Mouse (Mus musculus) spleen, adult 2 months (tissue): ENCODE measurements around the gene Obsl1. TPM values are rescaled to one million over a fixed set of nuclear protein-coding genes. Genes with fewer than 3 reads are reported as not detected.

ENCODE experiments used
- DNase-seq, 2 experiments: peaks; one replicate each; pipeline versions ENCODE4 v3.0.0 to v3.0.0-alpha.2; 2012 to 2021; ENCODE audit warnings: low spot score in 2 of 2, low read depth in 1 of 2
- H3K27ac ChIP-seq: fragments of 200-500 bp; 2 replicates; pipeline ENCODE4 v1.5.1; 2012; ENCODE audit warnings: low read length, inconsistent platforms; ENCODE audit not compliant: insufficient read depth
- H3K27me3 ChIP-seq: fragments of 200-500 bp; 2 replicates; pipeline ENCODE4 v1.6.1; 2012; ENCODE audit warnings: mild to moderate bottlenecking, moderate library complexity, low read length, inconsistent platforms; ENCODE audit not compliant: control insufficient read depth, insufficient read depth
- H3K36me3 ChIP-seq: fragments of 200-500 bp; 2 replicates; pipeline ENCODE4 v1.6.1; 2012; ENCODE audit warnings: mild to moderate bottlenecking, low read length, inconsistent platforms; ENCODE audit not compliant: control insufficient read depth, insufficient read depth
- H3K4me1 ChIP-seq: fragments of 200-500 bp; 2 replicates; pipeline ENCODE4 v1.6.1; 2011; ENCODE audit warnings: inconsistent platforms; ENCODE audit not compliant: control insufficient read depth, insufficient read depth, insufficient read length
- H3K4me3 ChIP-seq: fragments of 200-500 bp; 2 replicates; pipeline ENCODE4 v1.5.1; 2011; ENCODE audit warnings: mild to moderate bottlenecking, inconsistent platforms; ENCODE audit not compliant: insufficient read depth, insufficient read length; ENCODE audit errors: extremely low read depth
- CTCF ChIP-seq: fragments of 200-500 bp; IDR thresholded peaks from 2 replicates; pipeline ENCODE4 v1.5.1; 2011; ENCODE audit warnings: mild to moderate bottlenecking, inconsistent platforms; ENCODE audit not compliant: insufficient read depth, insufficient read length, insufficient replicate concordance; ENCODE audit errors: extremely low read depth
- POLR2A ChIP-seq: fragments of 200-500 bp; IDR thresholded peaks from 2 replicates; pipeline ENCODE4 v1.6.1; 2011; ENCODE audit warnings: low read depth, low read length, inconsistent platforms
- WGBS: fragments of 180-500 bp; shearing (Covaris S2); methylation state at CpG from one replicate; pipeline ENCODE4 v1.1.7; 2018; 5-methylcytosine and 5-hydroxymethylcytosine counted together
- polyA plus RNA-seq: library from polyadenylated mRNA; depleted of rRNA; stranded (reverse); fragments of >200 nt; gene quantifications from 2 replicates; pipeline ENCODE4 v1.2.3, GENCODE M21; 2012

Obsl1 gene
- polyA plus RNA-seq, 1 experiment = 7.8 TPM

DNA sequence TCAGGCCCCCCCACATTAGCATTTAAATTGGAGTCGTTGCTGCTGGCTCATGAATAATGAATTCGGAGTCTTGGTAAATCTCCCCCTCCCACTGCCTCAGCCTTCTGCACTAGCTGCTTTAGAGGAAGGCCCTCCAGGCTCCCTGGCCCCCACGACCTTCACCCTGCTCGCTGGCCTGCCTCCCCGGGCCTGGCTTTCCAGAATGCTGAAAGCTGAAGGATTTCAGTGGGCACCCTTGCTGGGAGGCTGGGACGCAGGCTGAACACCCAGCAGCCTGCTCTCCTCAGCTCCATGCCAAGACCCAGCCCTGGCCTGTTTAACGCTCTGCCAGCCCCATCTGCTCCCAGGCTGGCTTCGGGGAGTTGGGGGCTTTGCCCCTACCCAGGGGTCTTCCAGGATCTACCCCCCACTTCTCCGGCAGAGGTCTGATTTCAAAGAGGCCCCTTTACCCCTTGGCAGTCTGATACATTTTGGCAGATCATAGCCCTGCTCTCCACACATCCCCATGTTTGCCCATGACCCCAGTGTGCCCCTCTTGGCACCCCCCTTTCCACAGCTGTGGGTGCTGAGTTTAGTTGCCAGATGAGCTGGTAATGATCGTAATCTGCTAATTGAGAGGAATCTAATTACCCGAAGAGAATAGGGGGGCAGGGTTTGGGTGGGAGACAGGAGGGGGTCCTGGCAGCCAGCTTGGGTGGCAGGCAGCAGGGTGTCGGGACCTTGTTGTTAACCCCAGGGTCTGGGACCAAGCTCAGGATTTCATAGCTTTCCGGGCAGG, 62.8 kb downstream of the Obsl1 start:
- Histone ChIP-seq H3K4me1 (peaks cover 6% of the 10 kb centered on the region), H3K27ac (no peak overlapping the region), H3K27me3 (peaks cover 10% of the 10 kb centered on the region), H3K4me3 (no peak overlapping the region), H3K36me3 (peaks cover 5% of the 10 kb centered on the region; the same call in 1 of the 2 replicates)
- 77% methylated on average over 13 of the region's 13 CpGs for WGBS
- no peak for DNase-seq
- TF ChIP-seq CTCF = no peak
- no peak for TF ChIP-seq POLR2A

DNA sequence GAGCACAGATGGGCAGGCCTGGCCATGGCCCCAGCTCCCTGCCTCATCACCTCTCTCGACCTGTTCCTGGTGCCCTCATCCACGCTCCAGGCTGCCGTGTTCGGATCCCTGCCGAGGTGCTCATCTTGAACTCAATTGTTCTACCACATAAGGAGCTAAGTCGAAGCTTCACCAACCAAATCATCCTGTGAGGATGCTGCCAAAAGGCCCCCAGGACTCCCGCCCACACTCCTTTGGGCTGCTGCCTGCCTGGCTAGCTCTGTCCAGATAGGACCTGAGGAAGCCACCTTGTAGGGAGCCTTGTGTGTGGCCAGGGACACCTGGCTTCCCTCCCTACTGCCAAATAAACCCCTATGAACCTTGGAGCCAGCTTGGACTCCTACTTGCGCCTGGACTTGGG, 63.4 kb downstream of the Obsl1 start:
- H3K27ac ChIP-seq = no peak overlapping the region
- TF ChIP-seq CTCF = no peak
- TF ChIP-seq POLR2A = no peak
- peaks cover 5% of the 10 kb centered on the region; the same call in 1 of the 2 replicates for H3K36me3 ChIP-seq
- WGBS = 88% methylated on average over 8 of the region's 8 CpGs
- H3K4me1 ChIP-seq = peaks cover 6% of the 10 kb centered on the region
- no peak overlapping the region for H3K4me3 ChIP-seq
- peaks cover 6% of the 10 kb centered on the region for H3K27me3 ChIP-seq
- no peak for DNase-seq

DNA sequence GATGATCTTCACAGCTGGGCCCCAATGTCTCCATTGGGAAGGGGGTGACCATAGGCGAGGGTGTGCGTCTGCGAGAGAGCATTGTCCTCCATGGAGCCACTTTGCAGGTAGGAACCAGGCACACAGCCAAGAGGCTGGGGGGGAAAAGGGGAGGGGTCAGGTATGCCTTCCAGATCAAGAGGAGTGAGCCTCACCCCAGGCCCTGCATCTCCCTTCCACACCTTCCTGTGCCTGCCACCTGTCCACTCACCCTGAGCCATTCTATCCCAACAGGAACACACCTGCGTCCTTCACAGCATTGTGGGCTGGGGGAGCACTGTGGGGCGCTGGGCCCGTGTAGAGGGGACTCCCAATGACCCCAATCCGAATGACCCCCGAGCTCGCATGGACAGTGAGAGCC, 64.1 kb downstream of the Obsl1 start:
- 87% methylated on average over 9 of the region's 9 CpGs for WGBS
- Histone ChIP-seq H3K27me3 (peaks cover 6% of the 10 kb centered on the region), H3K36me3 (peaks cover 5% of the 10 kb centered on the region; the same call in 1 of the 2 replicates), H3K27ac (no peak overlapping the region), H3K4me1 (peaks cover 2% of the 10 kb centered on the region; the same call in 1 of the 2 replicates), H3K4me3 (no peak overlapping the region)
- TF ChIP-seq CTCF (no peak), POLR2A (no peak)
- no peak for DNase-seq

DNA sequence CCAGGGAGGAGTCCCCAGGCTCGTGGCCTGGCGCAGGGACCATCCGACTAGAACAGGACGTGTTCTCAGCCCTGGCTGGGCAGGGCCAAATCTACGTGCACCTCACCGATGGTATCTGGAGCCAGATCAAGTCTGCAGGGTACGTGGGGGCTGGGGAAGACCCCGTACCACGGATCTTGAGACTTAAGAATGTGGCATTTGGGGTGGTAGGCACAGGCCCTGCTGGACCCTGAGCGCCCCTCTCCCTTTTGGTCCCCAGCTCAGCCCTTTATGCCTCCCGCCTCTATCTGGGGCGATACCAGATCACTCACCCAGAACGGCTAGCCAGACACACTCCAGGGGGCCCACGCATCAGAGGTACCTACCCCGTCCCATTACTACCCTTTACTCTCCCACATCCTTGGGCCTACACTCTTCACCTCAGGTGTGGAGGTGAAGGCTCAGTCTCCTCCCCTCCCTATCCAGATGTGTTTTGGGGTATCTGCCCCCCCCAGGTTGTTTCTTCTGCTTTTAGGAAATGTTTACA, 64.7 kb downstream of the Obsl1 start:
- no peak for DNase-seq
- TF ChIP-seq POLR2A (no peak), CTCF (no peak)
- H3K36me3 ChIP-seq = peaks cover 5% of the 10 kb centered on the region; the same call in 1 of the 2 replicates
- H3K4me1 ChIP-seq = peaks cover 3% of the 10 kb centered on the region; the same call in 1 of the 2 replicates
- H3K27me3 ChIP-seq = peaks cover 2% of the 10 kb centered on the region; the same call in 1 of the 2 replicates
- 93% methylated on average over 15 of the region's 15 CpGs for WGBS
- no peak overlapping the region for H3K27ac ChIP-seq
- no peak overlapping the region for H3K4me3 ChIP-seq

DNA sequence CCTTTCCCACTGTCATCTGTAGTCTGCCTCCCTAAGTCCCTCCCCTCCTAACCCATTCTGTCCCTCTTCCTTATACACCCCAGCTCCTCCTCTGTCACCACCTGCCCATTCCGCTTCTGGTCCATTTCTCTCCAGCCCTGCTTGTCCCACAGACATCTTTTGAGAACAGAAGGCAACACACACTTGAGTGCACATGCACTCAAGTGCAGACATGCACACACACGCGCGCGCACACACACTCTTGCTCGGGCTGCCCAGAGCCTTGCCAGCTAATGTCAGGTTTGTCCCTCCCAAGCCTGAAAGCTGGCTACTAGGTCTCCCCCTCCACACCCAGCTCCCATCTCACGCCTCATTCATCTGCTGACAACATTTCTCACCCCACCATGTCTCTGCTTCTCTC, 65.6 kb downstream of the Obsl1 start:
- H3K4me1 ChIP-seq = peaks cover 6% of the 10 kb centered on the region; the same call in 1 of the 2 replicates
- TF ChIP-seq POLR2A = no peak
- TF ChIP-seq CTCF = no peak
- 93% methylated on average over 7 of the region's 7 CpGs for WGBS
- no peak overlapping the region for H3K27ac ChIP-seq
- H3K36me3 ChIP-seq = peaks cover 5% of the 10 kb centered on the region; the same call in 1 of the 2 replicates
- no peaks in the 10 kb centered on the region for H3K27me3 ChIP-seq
- H3K4me3 ChIP-seq = no peak overlapping the region
- no peak for DNase-seq

DNA sequence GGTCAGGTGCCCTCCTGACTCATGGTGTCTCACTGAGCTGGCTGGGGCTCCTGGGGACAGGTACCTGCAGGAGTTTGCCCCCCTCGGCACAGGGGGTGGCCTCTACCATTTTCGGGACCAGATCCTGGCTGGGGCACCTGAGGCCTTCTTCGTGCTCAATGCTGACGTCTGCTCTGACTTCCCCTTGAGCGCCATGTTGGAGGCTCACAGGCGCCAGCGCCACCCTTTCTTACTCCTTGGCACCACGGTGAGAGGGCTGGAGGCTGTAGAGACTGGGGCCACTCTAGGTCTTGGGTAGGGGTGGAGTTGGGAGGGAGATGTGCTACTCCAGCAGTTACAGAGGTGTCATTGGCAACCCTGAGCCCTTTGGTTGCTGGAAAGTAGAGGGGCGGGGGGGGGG, 67.5 kb downstream of the Obsl1 start:
- Histone ChIP-seq H3K4me1 (peaks cover 8% of the 10 kb centered on the region; the same call in 1 of the 2 replicates), H3K4me3 (no peak overlapping the region), H3K27ac (no peak overlapping the region), H3K36me3 (peaks cover 5% of the 10 kb centered on the region; the same call in 1 of the 2 replicates), H3K27me3 (no peaks in the 10 kb centered on the region)
- WGBS = 91% methylated on average over 9 of the region's 9 CpGs
- TF ChIP-seq CTCF = no peak
- TF ChIP-seq POLR2A = no peak
- no peak for DNase-seq
